Mouse (Mus musculus) intestine, postnatal 0 days (tissue): Measurements from ENCODE around the gene Ubash3b. TPM values are rescaled to one million over a fixed set of nuclear protein-coding genes. Genes with fewer than 3 reads are reported as not detected.

ENCODE experiments used
- ATAC-seq: fragments of 200-750 bp; cut with Nextera tagmentation; 2 replicates; pipeline ENCODE4 v1.8.0; 2017; ENCODE audit warnings: mild to moderate bottlenecking, moderate TSS enrichment, moderate library complexity
- H3K27ac ChIP-seq: fragments of 300-500 bp; sonication (generic); 2 replicates; pipeline ENCODE4 v1.5.1; 2014; ENCODE audit warnings: mild to moderate bottlenecking, low read depth, low read length, moderate library complexity
- H3K27me3 ChIP-seq: fragments of 300-500 bp; sonication (generic); replicated peaks from 2 replicates; pipeline ENCODE4 v1.6.1; 2014; ENCODE audit warnings: low read length, mixed read lengths; ENCODE audit not compliant: control insufficient read depth, insufficient read depth
- H3K36me3 ChIP-seq: fragments of 300-500 bp; sonication (generic); 2 replicates; pipeline ENCODE4 v1.6.1; 2014; ENCODE audit warnings: mild to moderate bottlenecking, moderate library complexity; ENCODE audit not compliant: control insufficient read depth, insufficient read depth
- H3K4me1 ChIP-seq: fragments of 300-500 bp; sonication (generic); replicated peaks from 2 replicates; pipeline ENCODE4 v1.6.1; 2014; ENCODE audit warnings: antibody characterized with exemption, low read length, mixed read lengths; ENCODE audit not compliant: control insufficient read depth, insufficient read depth
- H3K4me2 ChIP-seq: fragments of 300-500 bp; sonication (generic); replicated peaks from 2 replicates; pipeline ENCODE4 v1.6.1; 2014; ENCODE audit warnings: low read depth, mild to moderate bottlenecking, moderate library complexity
- H3K4me3 ChIP-seq: fragments of 300-500 bp; sonication (generic); 2 replicates; pipeline ENCODE4 v1.5.1; 2014; ENCODE audit warnings: low read depth, low read length
- H3K9ac ChIP-seq: fragments of 300-500 bp; sonication (generic); 2 replicates; pipeline ENCODE4 v1.6.1; 2014; ENCODE audit warnings: mild to moderate bottlenecking, low read depth, low read length
- H3K9me3 ChIP-seq: fragments of 300-500 bp; sonication (generic); 2 replicates; pipeline ENCODE4 v1.6.1; 2016; ENCODE audit warnings: mixed run types; ENCODE audit not compliant: control insufficient read depth
- CTCF ChIP-seq: sonication (generic); IDR thresholded peaks from 2 replicates; pipeline ENCODE4 v1.5.1; 2016; ENCODE audit warnings: low read depth, mild to moderate bottlenecking, control low read depth, antibody characterized with exemption, moderate library complexity
- WGBS: fragments of 180-500 bp; shearing (Covaris S2); extraction: QIAGEN DNeasy Blood & Tissue Kit; methylation state at CpG from one replicate; pipeline ENCODE4 v1.1.7; 2014; 5-methylcytosine and 5-hydroxymethylcytosine counted together
- polyA plus RNA-seq: library from polyadenylated mRNA; unstranded; fragments of >200 nt; fragmentation: Nextera tagmentation; extraction: Ambion mirVana; gene quantifications from 2 replicates; pipeline ENCODE4 v1.2.1, GENCODE M21; 2015

Ubash3b gene
- polyA plus RNA-seq, 1 experiment from 2014 or later = 6.3 TPM

DNA sequence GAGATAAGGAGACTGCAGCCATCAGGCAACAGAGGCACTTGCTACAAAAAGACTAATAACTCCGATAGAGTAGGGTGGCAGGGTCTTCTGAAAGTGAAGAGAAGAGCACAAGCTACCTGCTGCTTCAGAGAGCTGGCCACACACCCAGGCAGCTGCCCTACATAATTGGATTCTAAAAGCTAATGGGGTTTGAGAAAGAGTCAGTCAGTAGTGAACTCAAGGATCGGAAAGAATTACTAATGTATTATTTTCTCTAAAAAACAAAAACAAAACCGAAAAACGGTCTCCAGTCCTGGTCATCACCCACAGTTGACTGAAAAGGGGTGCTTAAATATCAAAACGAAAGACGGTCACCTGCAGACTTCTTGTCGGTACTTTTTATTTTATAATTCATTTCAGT is 51.7 kb downstream of the Ubash3b start:
- no peak overlapping the region for H3K4me2 ChIP-seq
- H3K4me1 ChIP-seq = peaks cover 3% of the 10 kb centered on the region; the same call in 1 of the 2 replicates
- H3K9ac ChIP-seq = no peak overlapping the region
- no peak overlapping the region for H3K4me3 ChIP-seq
- TF ChIP-seq CTCF = no peak
- H3K27me3 ChIP-seq = no peaks in the 10 kb centered on the region
- WGBS = 78% methylated on average over 7 of the region's 7 CpGs
- H3K36me3 ChIP-seq = no peaks in the 10 kb centered on the region
- no peak overlapping the region for H3K27ac ChIP-seq
- no peak for ATAC-seq
- H3K9me3 ChIP-seq = no peaks in the 10 kb centered on the region

DNA sequence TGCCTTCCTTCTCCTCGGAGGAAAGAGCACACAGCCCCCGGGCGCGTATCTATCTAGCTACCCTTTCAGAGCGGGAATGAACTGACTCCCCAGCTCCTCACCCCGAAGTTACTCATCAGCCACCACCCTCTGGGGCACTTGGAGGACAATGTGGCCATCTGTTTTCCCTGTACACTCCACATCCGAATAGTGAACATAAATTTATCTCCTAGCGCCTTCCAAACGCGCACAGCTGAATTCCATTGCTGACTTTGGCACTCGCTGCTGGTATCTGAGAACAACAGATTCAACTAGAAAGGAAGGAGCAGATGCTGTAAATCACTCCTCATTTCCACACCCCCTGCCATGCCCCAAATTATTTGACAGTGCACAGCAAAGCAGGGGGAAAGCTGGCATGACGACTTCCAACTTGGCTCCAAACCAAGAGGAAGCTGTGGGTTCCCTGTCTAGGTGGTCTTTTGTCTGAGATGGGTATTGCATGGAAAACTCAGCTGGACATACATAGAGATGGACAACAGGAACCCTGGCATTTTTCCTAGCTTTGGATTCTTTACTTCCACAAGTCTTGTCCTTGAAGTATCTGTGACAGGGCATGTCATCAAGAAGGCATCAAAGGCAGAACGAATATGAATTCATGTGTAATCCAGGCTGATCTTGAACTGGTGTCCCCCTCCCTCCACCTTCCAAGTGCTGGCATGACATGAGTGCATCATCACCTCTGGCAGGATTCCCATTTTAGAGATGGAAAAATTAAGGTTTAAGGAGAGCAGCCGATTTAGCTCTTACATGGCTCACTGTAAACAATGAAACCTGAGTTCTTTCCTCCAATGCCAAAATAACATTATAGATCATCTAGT is 52.9 kb downstream of the Ubash3b start:
- Histone ChIP-seq H3K27ac (no peak overlapping the region), H3K4me3 (no peak overlapping the region), H3K4me2 (no peak overlapping the region), H3K9me3 (no peaks in the 10 kb centered on the region), H3K9ac (no peak overlapping the region), H3K27me3 (no peaks in the 10 kb centered on the region), H3K36me3 (no peaks in the 10 kb centered on the region), H3K4me1 (peaks cover 3% of the 10 kb centered on the region; the same call in 1 of the 2 replicates)
- TF ChIP-seq CTCF = no peak
- ATAC-seq = no peak
- WGBS = 38% methylated on average over 14 of the region's 14 CpGs

DNA sequence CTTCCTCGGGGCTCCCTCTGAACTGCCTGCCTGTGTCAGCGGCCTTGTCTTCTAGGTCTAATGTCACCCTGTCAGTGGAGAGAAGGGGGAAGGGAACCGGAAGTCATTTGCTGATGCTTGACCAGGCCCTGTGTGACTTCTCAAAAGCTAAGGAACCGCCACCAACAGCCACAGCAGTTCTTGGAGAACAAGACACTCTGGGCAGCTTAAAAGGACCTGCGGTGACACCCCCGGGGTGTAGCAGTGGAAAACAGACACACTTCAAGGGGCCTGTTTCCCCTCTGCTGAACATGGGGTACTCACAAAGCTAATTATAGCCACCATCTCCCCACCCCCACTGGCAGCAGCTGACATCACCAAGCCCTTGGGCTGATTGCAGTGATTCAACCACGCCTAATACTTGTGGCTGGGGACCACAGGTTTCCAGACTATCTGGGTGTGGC is 56.3 kb downstream of the Ubash3b start:
- no peak overlapping the region for H3K27ac ChIP-seq
- H3K4me1 ChIP-seq = peaks cover 3% of the 10 kb centered on the region; the same call in 1 of the 2 replicates
- ATAC-seq = no peak
- H3K9me3 ChIP-seq = no peaks in the 10 kb centered on the region
- no peaks in the 10 kb centered on the region for H3K36me3 ChIP-seq
- H3K9ac ChIP-seq = no peak overlapping the region
- no peak for TF ChIP-seq CTCF
- H3K4me3 ChIP-seq = no peak overlapping the region
- 56% methylated on average over 7 of the region's 7 CpGs for WGBS
- no peaks in the 10 kb centered on the region for H3K27me3 ChIP-seq
- no peak overlapping the region for H3K4me2 ChIP-seq

DNA sequence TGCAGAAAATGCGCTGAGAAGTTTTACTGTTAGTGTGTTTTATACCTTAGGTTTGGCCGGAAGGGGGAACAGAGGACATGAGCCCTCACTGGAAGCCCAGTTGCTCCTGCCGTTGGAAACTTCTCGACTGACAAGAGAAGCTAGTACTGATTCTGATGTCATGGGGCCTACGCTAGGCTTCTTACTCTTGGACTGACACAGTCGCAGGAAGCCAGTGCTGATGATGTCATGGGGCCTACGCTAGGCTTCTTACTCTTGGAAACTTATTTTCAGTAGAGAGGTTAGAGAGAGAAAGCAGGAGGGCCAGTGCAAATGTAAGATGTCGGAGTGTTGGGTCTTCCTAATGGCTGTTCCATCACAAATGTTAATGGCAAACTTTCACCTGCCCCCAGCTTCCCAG is 57.8 kb downstream of the Ubash3b start:
- Histone ChIP-seq H3K9ac (no peak overlapping the region), H3K9me3 (no peaks in the 10 kb centered on the region), H3K27me3 (no peaks in the 10 kb centered on the region), H3K36me3 (no peaks in the 10 kb centered on the region), H3K4me2 (no peak overlapping the region), H3K4me3 (no peak overlapping the region), H3K4me1 (peaks cover 3% of the 10 kb centered on the region; the same call in 1 of the 2 replicates), H3K27ac (no peak overlapping the region)
- WGBS = 94% methylated on average over 8 of the region's 8 CpGs
- ATAC-seq = no peak
- no peak for TF ChIP-seq CTCF

DNA sequence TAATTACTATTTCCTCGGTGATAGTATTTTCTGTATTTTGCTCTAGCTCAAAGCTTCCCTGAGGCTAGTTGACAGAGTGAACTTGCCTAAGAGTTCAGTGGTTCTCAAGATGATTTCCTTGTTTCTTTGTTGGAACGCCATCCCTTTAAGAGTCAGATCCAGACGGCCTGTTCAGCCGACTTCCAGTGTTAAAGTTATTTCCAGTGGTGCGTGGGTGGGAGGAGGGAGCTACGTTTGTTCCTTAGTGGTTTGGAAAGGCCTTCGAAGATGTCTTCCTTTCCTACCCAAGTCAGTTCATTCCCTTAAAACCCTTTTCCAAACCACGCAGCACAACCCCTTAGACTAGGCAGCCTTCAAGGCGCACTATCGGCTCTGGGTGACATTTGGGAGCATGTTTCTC is 58.9 kb downstream of the Ubash3b start:
- H3K27ac ChIP-seq = no peak overlapping the region

GRCm38 (mm10) chr9:41099897-41100296 is 61.6 kb downstream of the Ubash3b start:
- H3K4me1 ChIP-seq = no peaks in the 10 kb centered on the region; the same call in 1 of the 2 replicates
- no peak overlapping the region for H3K4me3 ChIP-seq
- no peak for ATAC-seq
- H3K27me3 ChIP-seq = no peaks in the 10 kb centered on the region
- H3K9ac ChIP-seq = no peak overlapping the region
- TF ChIP-seq CTCF = no peak
- H3K4me2 ChIP-seq = no peak overlapping the region
- H3K36me3 ChIP-seq = no peaks in the 10 kb centered on the region
- no peaks in the 10 kb centered on the region for H3K9me3 ChIP-seq
- 75% methylated on average over 8 of the region's 8 CpGs for WGBS
- H3K27ac ChIP-seq = no peak overlapping the region

More for the DNA sequence above, 58.9 kb downstream of the Ubash3b start:
- WGBS = 73% methylated on average over 10 of the region's 10 CpGs
- Histone ChIP-seq H3K4me1 (peaks cover 3% of the 10 kb centered on the region; the same call in 1 of the 2 replicates), H3K9ac (no peak overlapping the region), H3K36me3 (no peaks in the 10 kb centered on the region), H3K27me3 (no peaks in the 10 kb centered on the region), H3K4me3 (no peak overlapping the region), H3K4me2 (no peak overlapping the region), H3K9me3 (no peaks in the 10 kb centered on the region)
- no peak for TF ChIP-seq CTCF
- ATAC-seq = no peak
